Mouse (Mus musculus): Measurements from ENCODE around the gene Olfr963. TPM values are rescaled to one million over a fixed set of nuclear protein-coding genes. Genes with fewer than 3 reads are reported as not detected.

The Olfr963 gene
- not detected in 2 replicates for polyA plus RNA-seq (2012; ENCODE audit: low replicate concordance)

GRCm38 (mm10) chr9:39666905-39667304 lies at the start of gene Olfr963:
TSS of gene Olfr963 (plus strand) at chr9:39667205.

GRCm38 (mm10) chr9:39621073-39621472 lies 45.9 kb upstream of the Olfr963 start, which contains the start of gene Olfr960:
TSS of gene Olfr960 (plus strand) at chr9:39621373.

GRCm38 (mm10) chr9:39644785-39645184 lies 22.2 kb upstream of the Olfr963 start, which contains the start of gene Olfr961:
TSS of gene Olfr961 (plus strand) at chr9:39645085.

GRCm38 (mm10) chr9:39707017-39707416 lies 40.0 kb downstream of the Olfr963 start, which contains the start of gene Olfr149:
TSS of gene Olfr149 (minus strand) at chr9:39707117.

GRCm38 (mm10) chr9:39711053-39711452 lies 44.0 kb downstream of the Olfr963 start, which contains the start of gene Olfr965:
TSS of gene Olfr965 (plus strand) at chr9:39711353.

Other genes starting within 250 kb of the Olfr963 start
- gene Olfr952, start 240.1 kb upstream of the Olfr963 start, polyA plus RNA-seq (2012; ENCODE audit: low replicate concordance): not detected in 2 replicates
- not detected in 2 replicates for gene Olfr954, start 210.5 kb upstream of the Olfr963 start, polyA plus RNA-seq (2012; ENCODE audit: low replicate concordance)
- not detected in 2 replicates for gene Olfr955, start 195.3 kb upstream of the Olfr963 start, polyA plus RNA-seq (2012; ENCODE audit: low replicate concordance)
- not detected in 2 replicates for gene Olfr44, start 173.2 kb upstream of the Olfr963 start, polyA plus RNA-seq (2012; ENCODE audit: low replicate concordance)
- gene Olfr957, start 151.4 kb upstream of the Olfr963 start, polyA plus RNA-seq (2012; ENCODE audit: low replicate concordance): not detected in 2 replicates
- not detected in 2 replicates for gene Olfr958, start 113.2 kb upstream of the Olfr963 start, polyA plus RNA-seq (2012; ENCODE audit: low replicate concordance)
- gene Olfr959, start 91.6 kb upstream of the Olfr963 start, polyA plus RNA-seq (2012; ENCODE audit: low replicate concordance): not detected in 2 replicates
- not detected in 2 replicates for gene AW551984, start 62.8 kb upstream of the Olfr963 start, polyA plus RNA-seq (2012; ENCODE audit: low replicate concordance)
- not detected in 2 replicates for gene Olfr148, start 56.5 kb upstream of the Olfr963 start, polyA plus RNA-seq (2012; ENCODE audit: low replicate concordance)
- not detected in 2 replicates for gene Olfr960, start 45.8 kb upstream of the Olfr963 start, polyA plus RNA-seq (2012; ENCODE audit: low replicate concordance)
- not detected in 2 replicates for gene Olfr961, start 22.1 kb upstream of the Olfr963 start, polyA plus RNA-seq (2012; ENCODE audit: low replicate concordance)
- gene Olfr149, start 39.9 kb downstream of the Olfr963 start, polyA plus RNA-seq (2012; ENCODE audit: low replicate concordance): not detected in 2 replicates
- gene Olfr965, start 44.1 kb downstream of the Olfr963 start, polyA plus RNA-seq (2012; ENCODE audit: low replicate concordance): not detected in 2 replicates
- not detected in 2 replicates for gene Olfr150, start 63.8 kb downstream of the Olfr963 start, polyA plus RNA-seq (2012; ENCODE audit: low replicate concordance)
- not detected in 2 replicates for gene Olfr967, start 79.0 kb downstream of the Olfr963 start, polyA plus RNA-seq (2012; ENCODE audit: low replicate concordance)
- not detected in 2 replicates for gene Olfr968, start 116.0 kb downstream of the Olfr963 start, polyA plus RNA-seq (2012; ENCODE audit: low replicate concordance)
- not detected in 2 replicates for gene Olfr969, start 123.7 kb downstream of the Olfr963 start, polyA plus RNA-seq (2012; ENCODE audit: low replicate concordance)
- gene Olfr970, start 141.7 kb downstream of the Olfr963 start, polyA plus RNA-seq (2012; ENCODE audit: low replicate concordance): not detected in 2 replicates
- gene Olfr971, start 169.7 kb downstream of the Olfr963 start, polyA plus RNA-seq (2012; ENCODE audit: low replicate concordance): not detected in 2 replicates
- not detected in 2 replicates for gene Olfr972, start 199.2 kb downstream of the Olfr963 start, polyA plus RNA-seq (2012; ENCODE audit: low replicate concordance)
- gene Olfr229, start 240.1 kb downstream of the Olfr963 start, polyA plus RNA-seq (2012; ENCODE audit: low replicate concordance): not detected in 2 replicates